Mouse (Mus musculus) ES-Bruce4 (cell line): ENCODE results near the gene Gm9049.
"Not testable (repeated sequence)": the region's sequence is repeated elsewhere in the genome, so short reads cannot be mapped to it uniquely, and the experiment has no call there.

ENCODE experiments used
- CTCF ChIP-seq: IDR thresholded peaks from one replicate; pipeline ENCODE4 v1.8.1; 2011; ENCODE audit warnings: low read depth, low read length
- EP300 ChIP-seq: IDR thresholded peaks from 2 replicates; pipeline ENCODE4 v1.6.1; 2011; ENCODE audit warnings: low read depth, low read length; ENCODE audit not compliant: insufficient read depth
- POLR2A ChIP-seq: IDR thresholded peaks from one replicate; pipeline ENCODE4 v1.8.1; 2011; ENCODE audit warnings: low read length; ENCODE audit not compliant: insufficient read depth

- not testable (repeated sequence) for TF ChIP-seq POLR2A, CTCF, EP300
These were observed 10.8 kb downstream of the Gm9049 start, which contains the start of gene Gm9046 for GRCm38 (mm10) chr10:118343155-118343554.
